Mouse (Mus musculus) liver, adult 2 months (tissue): ENCODE data around the gene Itga3.

Source experiments
- CTCF ChIP-seq: fragments of 200-500 bp; IDR thresholded peaks from 2 replicates; pipeline ENCODE4 v1.5.1; 2011; ENCODE audit warnings: low read depth, low read length, control low read depth
- POLR2A ChIP-seq: fragments of 200-500 bp; IDR thresholded peaks from 2 replicates; pipeline ENCODE4 v1.6.1; 2011; ENCODE audit warnings: low read length, control low read depth; ENCODE audit not compliant: insufficient read depth; ENCODE audit errors: extremely low read depth

DNA sequence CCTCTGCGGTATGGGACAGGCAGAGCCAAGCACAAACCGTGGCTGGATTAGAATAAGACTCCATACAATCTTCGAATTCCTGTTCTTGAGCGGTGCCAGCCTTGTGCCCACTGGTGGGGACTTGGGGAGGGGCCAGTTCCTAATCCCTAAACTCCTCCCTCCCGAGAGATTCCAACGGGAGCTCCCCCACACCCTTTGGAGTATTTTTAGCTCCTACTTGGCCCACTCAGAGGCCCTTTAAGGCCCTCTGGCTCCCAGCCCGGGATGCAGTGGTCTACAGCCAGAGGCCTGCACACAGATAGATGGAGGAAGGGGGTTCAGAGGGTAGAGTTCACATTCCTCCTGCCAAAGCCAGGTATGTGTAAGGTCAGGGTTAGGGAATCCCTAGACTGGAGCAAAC is 5.3 kb downstream of the Itga3 start:
- no peak for TF ChIP-seq CTCF
- TF ChIP-seq POLR2A = no peak
